Mouse (Mus musculus) embryonic facial prominence, embryonic 14.5 days (tissue): ENCODE measurements around the gene Fam155a. TPM values are rescaled to one million over a fixed set of nuclear protein-coding genes. Genes with fewer than 3 reads are reported as not detected.
A peak's percentile ranks its signal among the peaks of the same experiment; 100 is the strongest.
"Not testable (repeated sequence)": the region's sequence is repeated elsewhere in the genome, so short reads cannot be mapped to it uniquely, and the experiment has no call there.

Experiments
- ATAC-seq: fragments of 200-750 bp; cut with Nextera tagmentation; 2 replicates; pipeline ENCODE4 v1.8.0; 2017; ENCODE audit warnings: low read depth, moderate number of reproducible peaks, moderate TSS enrichment
- DNase-seq: peaks from one replicate; pipeline ENCODE4 v3.0.0-alpha.2; 2015; ENCODE audit warnings: low spot score
- H3K27ac ChIP-seq: fragments of 300-500 bp; sonication (generic); replicated peaks from 2 replicates; pipeline ENCODE4 v1.5.1; 2014; ENCODE audit warnings: low read depth, mild to moderate bottlenecking, low read length, moderate library complexity
- H3K27me3 ChIP-seq: fragments of 300-500 bp; sonication (generic); replicated peaks from 2 replicates; pipeline ENCODE4 v1.6.1; 2014; ENCODE audit warnings: low read length; ENCODE audit not compliant: control insufficient read depth, insufficient read depth
- H3K36me3 ChIP-seq: fragments of 300-500 bp; sonication (generic); 2 replicates; pipeline ENCODE4 v1.6.1; 2014; ENCODE audit warnings: low read length, mixed read lengths; ENCODE audit not compliant: control insufficient read depth, insufficient read depth
- H3K4me1 ChIP-seq: fragments of 300-500 bp; sonication (generic); 2 replicates; pipeline ENCODE4 v1.6.1; 2014; ENCODE audit warnings: antibody characterized with exemption, low read length; ENCODE audit not compliant: control insufficient read depth, insufficient read depth
- H3K4me2 ChIP-seq: fragments of 300-500 bp; sonication (generic); 2 replicates; pipeline ENCODE4 v1.6.1; 2014; ENCODE audit warnings: low read depth, mild to moderate bottlenecking, low read length, moderate library complexity, mixed read lengths
- H3K4me3 ChIP-seq: fragments of 300-500 bp; sonication (generic); 2 replicates; pipeline ENCODE4 v1.5.1; 2014; ENCODE audit warnings: low read depth, mild to moderate bottlenecking, low read length
- H3K9ac ChIP-seq: fragments of 300-500 bp; sonication (generic); 2 replicates; pipeline ENCODE4 v1.6.1; 2014; ENCODE audit warnings: low read depth, mild to moderate bottlenecking, low read length, moderate library complexity, mixed read lengths
- H3K9me3 ChIP-seq: fragments of 300-500 bp; sonication (generic); 2 replicates; pipeline ENCODE4 v1.6.1; 2016; ENCODE audit warnings: low read length; ENCODE audit not compliant: control insufficient read depth
- WGBS: fragments of 180-500 bp; shearing (Covaris S2); extraction: QIAGEN DNeasy Blood & Tissue Kit; methylation state at CpG from one replicate; pipeline ENCODE4 v1.1.7; 2014; 5-methylcytosine and 5-hydroxymethylcytosine counted together
- polyA plus RNA-seq: library from polyadenylated mRNA; unstranded; fragments of >200 nt; fragmentation: Nextera tagmentation; extraction: Ambion mirVana; gene quantifications from 2 replicates; pipeline ENCODE4 v1.2.1, GENCODE M21; 2014

The Fam155a gene
- polyA plus RNA-seq, 1 experiment from 2014 or later, result 1.0 TPM

GRCm38 (mm10) chr8:9769061-9769460 lies 1.9 kb downstream of the Fam155a start:
- no peaks in the 10 kb centered on the region for H3K36me3 ChIP-seq
- WGBS, result 33% methylated on average over 6 of the region's 6 CpGs
- no peak overlapping the region for H3K27ac ChIP-seq
- DNase-seq (peak; percentile 79), ATAC-seq (no peak)
- H3K9me3 ChIP-seq, result no peaks in the 10 kb centered on the region
- H3K4me1 ChIP-seq, result 0 out of 2 replicates have a peak, but pooled peaks cover 4% of the 10 kb centered on the region
- H3K27me3 ChIP-seq, result peaks cover 49% of the 10 kb centered on the region
- H3K9ac ChIP-seq, result no peak overlapping the region
- no peak overlapping the region for H3K4me2 ChIP-seq
- no peak overlapping the region for H3K4me3 ChIP-seq

GRCm38 (mm10) chr8:9735169-9735568 lies 35.8 kb downstream of the Fam155a start:
- Histone ChIP-seq H3K4me3 (no peak overlapping the region), H3K27me3 (no peaks in the 10 kb centered on the region), H3K27ac (no peak overlapping the region), H3K4me1 (no peaks in the 10 kb centered on the region), H3K36me3 (no peaks in the 10 kb centered on the region), H3K9ac (no peak overlapping the region), H3K9me3 (no peaks in the 10 kb centered on the region), H3K4me2 (no peak overlapping the region)
- 80% methylated on average over 5 of the region's 5 CpGs for WGBS
- DNase-seq (no peak), ATAC-seq (peak; percentile 26; the same call in 1 of the 2 replicates)

DNA sequence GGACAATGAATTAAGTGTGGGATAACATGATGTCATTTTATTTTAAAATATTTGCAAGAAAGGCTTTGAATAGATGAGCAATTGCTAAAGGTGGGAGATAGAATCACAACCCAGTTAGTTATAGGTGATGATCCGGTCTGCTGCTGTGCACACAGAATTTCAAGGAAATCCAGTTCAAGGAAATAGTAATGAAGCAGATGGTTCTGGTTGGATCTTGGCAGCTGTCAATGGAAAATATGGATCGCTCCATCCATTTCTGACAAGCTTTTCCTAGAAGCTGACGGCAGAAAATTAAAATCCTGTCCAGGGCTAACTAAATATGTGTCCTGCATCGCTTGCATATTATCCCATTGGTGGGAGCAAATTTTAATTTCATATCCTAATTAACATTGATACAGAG lies 61.2 kb downstream of the Fam155a start:
- Histone ChIP-seq H3K9ac (no peak overlapping the region), H3K9me3 (no peaks in the 10 kb centered on the region), H3K36me3 (no peaks in the 10 kb centered on the region), H3K4me3 (no peak overlapping the region), H3K4me2 (no peak overlapping the region), H3K4me1 (no peaks in the 10 kb centered on the region), H3K27me3 (no peaks in the 10 kb centered on the region), H3K27ac (no peak overlapping the region)
- WGBS, result 74% methylated on average over 4 of the region's 4 CpGs
- DNase-seq, result peak; percentile 14
- no peak for ATAC-seq

DNA sequence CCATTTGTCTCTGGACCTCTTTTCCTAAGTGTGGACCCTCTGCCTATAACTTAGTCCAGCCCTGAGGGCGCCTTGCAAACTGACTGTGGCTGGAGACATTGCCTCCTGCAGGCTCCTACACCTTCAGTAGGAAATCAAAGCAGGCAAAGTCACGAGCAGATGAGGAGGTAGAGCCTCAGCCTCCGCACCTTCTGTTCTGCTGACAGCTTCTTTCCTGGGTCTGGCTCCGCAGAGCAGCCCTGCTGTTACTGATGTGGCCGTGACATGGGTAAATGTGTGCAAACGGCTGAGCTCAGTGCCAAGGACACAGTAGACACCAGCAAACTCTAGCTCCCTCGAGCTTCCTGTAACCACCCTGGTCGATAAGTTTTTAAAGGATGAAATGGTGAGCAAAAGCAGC lies 63.5 kb downstream of the Fam155a start:
- H3K9me3 ChIP-seq, result no peaks in the 10 kb centered on the region
- no peaks in the 10 kb centered on the region for H3K36me3 ChIP-seq
- DNase-seq, result no peak
- WGBS, result 86% methylated on average over 8 of the region's 8 CpGs
- ATAC-seq, result no peak
- H3K9ac ChIP-seq, result no peak overlapping the region
- H3K27ac ChIP-seq, result no peak overlapping the region
- H3K27me3 ChIP-seq, result no peaks in the 10 kb centered on the region
- no peak overlapping the region for H3K4me2 ChIP-seq
- H3K4me3 ChIP-seq, result no peak overlapping the region
- H3K4me1 ChIP-seq, result no peaks in the 10 kb centered on the region

DNA sequence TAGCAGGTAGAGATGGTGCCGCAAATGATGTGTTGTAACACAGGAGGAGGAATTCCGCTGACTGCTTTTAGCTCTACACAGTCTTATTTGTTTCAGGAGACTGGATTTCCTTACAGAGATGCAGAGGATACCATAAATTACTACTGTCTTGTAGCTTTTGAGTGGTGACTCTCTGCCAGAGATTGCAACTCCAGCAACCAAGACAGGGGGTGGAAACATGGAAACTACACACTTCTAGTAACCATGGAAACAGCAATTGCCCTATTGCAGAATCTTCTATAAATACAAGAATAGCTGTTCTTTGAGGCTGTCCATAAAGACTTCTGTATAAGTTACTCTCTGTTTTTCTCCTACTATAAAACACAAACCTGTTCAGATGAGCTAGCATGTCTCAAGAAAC lies 76.2 kb downstream of the Fam155a start:
- ATAC-seq (no peak), DNase-seq (no peak)
- Histone ChIP-seq H3K4me2 (no peak overlapping the region), H3K36me3 (no peaks in the 10 kb centered on the region), H3K27ac (no peak overlapping the region), H3K4me1 (no peaks in the 10 kb centered on the region), H3K9me3 (no peaks in the 10 kb centered on the region), H3K9ac (no peak overlapping the region), H3K4me3 (no peak overlapping the region), H3K27me3 (no peaks in the 10 kb centered on the region)
- WGBS, result 90% methylated on average over 2 of the region's 2 CpGs

DNA sequence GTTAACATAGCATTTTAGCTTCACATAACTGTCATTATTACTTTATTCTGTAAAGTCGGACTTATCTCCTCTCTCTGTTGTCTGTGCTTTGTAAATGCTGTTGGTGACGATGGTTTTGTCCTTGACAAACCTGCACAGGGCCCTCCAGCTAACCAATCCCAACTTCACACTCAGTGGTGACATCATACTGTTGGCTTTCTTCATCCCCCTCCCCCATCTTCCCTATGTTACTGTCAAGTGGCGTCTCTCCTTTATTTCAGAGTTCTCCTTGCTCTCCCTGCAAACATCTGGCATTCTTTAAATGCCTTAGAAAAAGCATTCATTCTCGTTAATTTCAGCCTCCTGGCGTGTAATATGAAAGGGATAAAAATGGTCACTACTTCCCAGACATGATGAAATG lies 78.6 kb downstream of the Fam155a start:
- Histone ChIP-seq H3K9me3 (no peaks in the 10 kb centered on the region), H3K27ac (no peak overlapping the region), H3K9ac (no peak overlapping the region), H3K4me1 (no peaks in the 10 kb centered on the region), H3K27me3 (no peaks in the 10 kb centered on the region), H3K4me2 (no peak overlapping the region), H3K4me3 (no peak overlapping the region), H3K36me3 (no peaks in the 10 kb centered on the region)
- 33% methylated on average over 5 of the region's 5 CpGs for WGBS
- peak; percentile 4 for DNase-seq
- ATAC-seq, result no peak

DNA sequence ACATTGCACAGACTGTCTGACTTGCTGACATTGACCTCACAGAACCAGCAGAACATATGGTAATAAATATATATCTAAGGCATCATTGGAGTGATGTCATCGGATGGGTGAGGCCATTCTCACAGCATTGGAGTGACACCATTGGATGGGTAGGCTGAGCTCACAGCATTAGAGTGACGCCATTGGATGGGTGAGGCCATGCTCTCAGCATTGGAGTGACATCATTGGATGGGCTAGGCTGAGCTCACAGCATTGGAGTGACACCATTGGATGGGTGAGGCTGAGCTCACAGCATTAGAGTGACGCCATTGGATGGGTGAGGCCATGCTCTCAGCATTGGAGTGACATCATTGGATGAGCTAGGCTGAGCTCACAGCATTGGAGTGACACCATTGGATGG lies 110.9 kb downstream of the Fam155a start:
- 86% methylated on average over 3 of the region's 3 CpGs for WGBS
- not testable (repeated sequence) for H3K27me3 ChIP-seq, H3K4me1 ChIP-seq, ATAC-seq, H3K27ac ChIP-seq, H3K4me3 ChIP-seq, H3K9me3 ChIP-seq, H3K36me3 ChIP-seq, DNase-seq, H3K9ac ChIP-seq, H3K4me2 ChIP-seq

GRCm38 (mm10) chr8:9656901-9657300 lies 114.1 kb downstream of the Fam155a start:
- 93% methylated on average over 2 of the region's 2 CpGs for WGBS
- no peak overlapping the region for H3K27ac ChIP-seq
- no peak overlapping the region for H3K4me2 ChIP-seq

GRCm38 (mm10) chr8:9654826-9655225 lies 116.1 kb downstream of the Fam155a start:
- Histone ChIP-seq H3K4me2 (no peak overlapping the region), H3K9ac (no peak overlapping the region), H3K27ac (no peak overlapping the region), H3K4me3 (no peak overlapping the region), H3K9me3 (no peaks in the 10 kb centered on the region), H3K4me1 (no peaks in the 10 kb centered on the region), H3K36me3 (no peaks in the 10 kb centered on the region), H3K27me3 (no peaks in the 10 kb centered on the region)
- ATAC-seq (no peak), DNase-seq (no peak)
- WGBS, result 75% methylated on average over 6 of the region's 6 CpGs

More at GRCm38 (mm10) chr8:9656901-9657300, 114.1 kb downstream of the Fam155a start:
- H3K9ac ChIP-seq, result no peak overlapping the region
- H3K9me3 ChIP-seq, result no peaks in the 10 kb centered on the region
- ATAC-seq (no peak), DNase-seq (no peak)
- H3K4me3 ChIP-seq, result no peak overlapping the region
- H3K27me3 ChIP-seq, result no peaks in the 10 kb centered on the region
- H3K4me1 ChIP-seq, result no peaks in the 10 kb centered on the region
- no peaks in the 10 kb centered on the region for H3K36me3 ChIP-seq
